Mouse (Mus musculus) limb, embryonic 13.5 days (tissue): ENCODE results near the gene Hdac9. TPM values are rescaled to one million over a fixed set of nuclear protein-coding genes. Genes with fewer than 3 reads are reported as not detected.
"Not testable (repeated sequence)": the region's sequence is repeated elsewhere in the genome, so short reads cannot be mapped to it uniquely, and the experiment has no call there.

Source experiments
- ATAC-seq: fragments of 200-750 bp; cut with Nextera tagmentation; 2 replicates; pipeline ENCODE4 v1.8.0; 2017; ENCODE audit warnings: low read depth, moderate number of reproducible peaks, moderate TSS enrichment; ENCODE audit not compliant: low FRiP score
- H3K27ac ChIP-seq: fragments of 300-500 bp; sonication (generic); 2 replicates; pipeline ENCODE4 v1.5.1; 2015; ENCODE audit warnings: inconsistent platforms, mild to moderate bottlenecking, moderate library complexity
- H3K27me3 ChIP-seq: fragments of 300-500 bp; sonication (generic); 2 replicates; pipeline ENCODE4 v1.6.1; 2015; ENCODE audit warnings: mild to moderate bottlenecking, inconsistent platforms
- H3K36me3 ChIP-seq: fragments of 300-500 bp; sonication (generic); 2 replicates; pipeline ENCODE4 v1.6.1; 2015; ENCODE audit warnings: inconsistent platforms, mild to moderate bottlenecking, moderate library complexity
- H3K4me1 ChIP-seq: fragments of 300-500 bp; sonication (generic); 2 replicates; pipeline ENCODE4 v1.6.1; 2015; ENCODE audit warnings: inconsistent platforms
- H3K4me2 ChIP-seq: fragments of 300-500 bp; sonication (generic); replicated peaks from 2 replicates; pipeline ENCODE4 v1.6.1; 2015; ENCODE audit warnings: inconsistent platforms, mild to moderate bottlenecking, moderate library complexity
- H3K4me3 ChIP-seq: fragments of 300-500 bp; sonication (generic); 2 replicates; pipeline ENCODE4 v1.5.1; 2015; ENCODE audit warnings: moderate library complexity, mild to moderate bottlenecking, inconsistent platforms
- H3K9ac ChIP-seq: fragments of 300-500 bp; sonication (generic); 2 replicates; pipeline ENCODE4 v1.6.1; 2015; ENCODE audit warnings: mild to moderate bottlenecking, inconsistent platforms
- H3K9me3 ChIP-seq: fragments of 300-500 bp; sonication (generic); 2 replicates; pipeline ENCODE4 v1.6.1; 2016; ENCODE audit warnings: inconsistent platforms
- WGBS: fragments of 180-500 bp; shearing (Covaris S2); methylation state at CpG from one replicate; pipeline ENCODE4 v1.1.7; 2015; 5-methylcytosine and 5-hydroxymethylcytosine counted together
- polyA plus RNA-seq: library from polyadenylated mRNA; unstranded; fragments of >200 nt; fragmentation: Nextera tagmentation; extraction: Ambion mirVana; gene quantifications from 2 replicates; pipeline ENCODE4 v1.2.1, GENCODE M21; 2015

The Hdac9 gene
- polyA plus RNA-seq, 1 experiment from 2014 or later, result 8.4 TPM

DNA sequence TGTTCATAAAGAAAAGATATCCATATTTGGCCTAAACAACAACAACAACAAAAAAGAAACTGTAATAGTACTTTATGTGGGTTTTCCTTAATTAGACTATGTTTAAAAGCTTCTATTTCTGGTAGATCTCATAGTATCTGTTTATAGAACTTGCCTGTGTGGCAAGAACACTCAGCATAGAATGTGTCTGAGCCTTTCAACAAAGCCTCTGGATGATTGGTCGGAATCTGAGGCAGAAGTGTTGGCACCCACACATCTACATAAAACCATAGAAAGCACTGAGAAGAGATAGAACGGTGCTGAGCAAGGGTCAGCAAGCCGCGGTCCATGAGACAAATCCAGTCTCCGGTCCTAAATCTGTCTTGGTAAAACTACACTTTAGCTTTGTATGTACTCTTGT is 464.3 kb downstream of the Hdac9 start:
- Histone ChIP-seq H3K4me1 (no peaks in the 10 kb centered on the region), H3K4me3 (no peak overlapping the region), H3K27me3 (no peaks in the 10 kb centered on the region), H3K4me2 (no peak overlapping the region), H3K36me3 (no peaks in the 10 kb centered on the region), H3K9ac (no peak overlapping the region), H3K9me3 (no peaks in the 10 kb centered on the region), H3K27ac (no peak overlapping the region)
- WGBS, result 85% methylated on average over 5 of the region's 5 CpGs
- no peak for ATAC-seq

DNA sequence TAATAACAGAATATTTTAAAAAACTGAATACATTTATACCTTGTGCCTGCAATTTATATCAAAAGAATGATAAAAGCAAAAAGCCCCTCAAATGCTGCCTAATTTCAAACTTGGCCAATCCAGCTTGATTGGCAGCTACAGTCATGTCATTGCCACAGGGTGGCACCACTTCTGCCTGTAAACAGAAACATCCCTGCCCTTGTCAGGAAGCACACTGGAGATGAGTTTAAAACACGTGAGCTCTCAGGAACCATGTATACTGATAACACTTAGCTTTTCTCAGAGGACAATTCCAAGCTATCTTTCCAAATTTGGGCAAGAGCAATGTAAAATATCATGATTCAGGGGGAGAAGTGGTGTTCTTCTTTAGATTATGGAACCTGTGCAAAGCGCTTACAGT is 465.7 kb downstream of the Hdac9 start:
- Histone ChIP-seq H3K27me3 (no peaks in the 10 kb centered on the region), H3K9ac (no peak overlapping the region), H3K36me3 (no peaks in the 10 kb centered on the region), H3K4me3 (no peak overlapping the region), H3K9me3 (no peaks in the 10 kb centered on the region), H3K27ac (no peak overlapping the region), H3K4me1 (no peaks in the 10 kb centered on the region), H3K4me2 (no peak overlapping the region)
- ATAC-seq, result no peak
- WGBS, result 59% methylated on average over 2 of the region's 2 CpGs

DNA sequence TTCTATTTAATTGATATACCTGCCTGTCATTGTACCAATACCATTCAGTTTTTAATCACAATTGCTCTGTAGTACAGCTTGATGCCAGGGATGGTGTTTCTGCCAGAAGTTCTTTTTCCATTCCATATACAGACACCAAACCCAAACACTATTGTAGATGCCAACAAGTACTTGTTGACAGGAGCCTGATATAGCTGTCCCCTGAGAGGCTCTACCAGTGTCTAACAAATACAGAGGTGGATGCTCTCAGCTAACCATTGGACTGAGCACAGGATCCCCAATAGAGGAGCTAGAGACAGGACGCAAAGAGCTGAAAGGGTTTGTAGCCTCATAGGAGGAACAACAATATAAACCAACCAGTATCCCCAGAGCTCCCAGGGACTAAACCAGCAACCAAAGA is 472.2 kb downstream of the Hdac9 start:
- H3K4me3 ChIP-seq, H3K9ac ChIP-seq, H3K9me3 ChIP-seq, H3K36me3 ChIP-seq, ATAC-seq, H3K4me1 ChIP-seq, H3K4me2 ChIP-seq, H3K27me3 ChIP-seq, H3K27ac ChIP-seq: not testable (repeated sequence)
- WGBS, result 93% methylated on average over 1 of the region's 1 CpGs

DNA sequence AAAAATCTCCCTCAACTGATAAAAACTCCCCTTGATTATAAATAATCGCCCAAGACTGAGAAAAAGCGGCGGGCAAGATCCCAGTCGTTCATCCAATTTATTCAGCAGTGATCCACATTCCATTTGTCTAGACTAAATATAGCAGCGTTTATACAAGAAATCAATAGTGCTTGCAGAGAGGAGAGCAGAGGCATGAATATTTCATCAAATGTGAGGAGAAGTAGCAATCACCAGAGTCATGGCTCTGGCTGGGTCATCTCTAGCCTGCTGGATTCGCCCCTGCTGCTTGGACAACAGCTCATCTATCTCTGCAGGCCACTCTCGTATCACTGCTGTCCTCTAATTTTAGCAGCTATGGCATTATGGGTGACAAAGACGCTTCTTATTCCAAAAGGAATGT is 476.0 kb downstream of the Hdac9 start:
- whole genome bisulfite sequencing, result 80% methylated on average over 8 of the region's 8 CpGs
- no peaks in the 10 kb centered on the region for H3K4me1 ChIP-seq

DNA sequence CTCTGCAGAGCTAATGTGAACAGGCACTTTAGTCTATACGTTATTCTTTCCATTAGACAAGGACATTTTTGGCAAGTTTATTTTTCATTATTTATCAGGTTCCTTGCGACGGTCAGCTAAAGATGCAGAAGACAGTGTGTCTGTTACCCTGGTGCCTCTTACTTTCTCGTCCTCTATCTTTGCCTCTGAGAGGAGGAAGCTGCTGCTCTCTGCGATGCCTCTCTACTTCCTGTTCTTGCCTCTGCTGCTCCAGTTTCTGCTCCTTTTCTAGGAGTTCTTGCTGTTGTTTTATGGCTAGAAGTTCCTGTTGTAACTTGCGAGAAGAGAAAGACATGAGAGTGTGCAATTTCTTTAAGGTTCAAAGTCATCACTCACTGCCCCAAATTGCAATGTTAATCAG is 484.0 kb downstream of the Hdac9 start:
- Histone ChIP-seq H3K4me3 (no peak overlapping the region), H3K27ac (no peak overlapping the region), H3K27me3 (no peaks in the 10 kb centered on the region), H3K9ac (no peak overlapping the region), H3K9me3 (no peaks in the 10 kb centered on the region), H3K4me2 (no peak overlapping the region), H3K36me3 (no peaks in the 10 kb centered on the region), H3K4me1 (0 out of 2 replicates have a peak, but pooled peaks cover 2% of the 10 kb centered on the region)
- ATAC-seq, result no peak
- 48% methylated on average over 6 of the region's 6 CpGs for WGBS

More for the DNA sequence above, 476.0 kb downstream of the Hdac9 start:
- ATAC-seq, result no peak
- no peak overlapping the region for H3K27ac ChIP-seq
- no peak overlapping the region for H3K9ac ChIP-seq
- H3K27me3 ChIP-seq, result no peaks in the 10 kb centered on the region
- H3K4me2 ChIP-seq, result no peak overlapping the region
- H3K4me3 ChIP-seq, result no peak overlapping the region
- no peaks in the 10 kb centered on the region for H3K36me3 ChIP-seq
- no peaks in the 10 kb centered on the region for H3K9me3 ChIP-seq

DNA sequence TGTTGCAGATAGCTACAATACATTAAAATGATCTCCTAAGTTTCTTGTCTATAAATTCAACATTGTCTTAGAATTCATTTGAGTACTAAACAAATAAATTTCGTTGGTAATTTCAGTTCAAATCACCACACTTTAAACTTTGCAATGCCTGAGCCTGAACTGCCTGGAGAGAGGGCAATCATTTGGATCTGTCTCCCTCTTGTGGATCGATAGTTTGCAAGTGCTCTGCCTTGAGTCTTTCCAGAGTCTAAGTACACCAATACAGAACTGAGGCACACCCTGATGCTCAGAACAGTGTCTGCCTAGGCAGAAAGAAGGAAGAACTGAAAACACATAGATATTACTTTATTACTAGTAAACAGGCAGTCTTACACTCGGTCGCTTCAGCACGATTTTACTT is 484.4 kb downstream of the Hdac9 start:
- Histone ChIP-seq H3K27me3 (no peaks in the 10 kb centered on the region), H3K4me3 (no peak overlapping the region), H3K9me3 (no peaks in the 10 kb centered on the region), H3K27ac (no peak overlapping the region), H3K36me3 (no peaks in the 10 kb centered on the region), H3K4me2 (no peak overlapping the region), H3K9ac (no peak overlapping the region), H3K4me1 (0 out of 2 replicates have a peak, but pooled peaks cover 2% of the 10 kb centered on the region)
- peak; percentile 64; the same call in 1 of the 2 replicates for ATAC-seq
- WGBS, result 37% methylated on average over 5 of the region's 5 CpGs

DNA sequence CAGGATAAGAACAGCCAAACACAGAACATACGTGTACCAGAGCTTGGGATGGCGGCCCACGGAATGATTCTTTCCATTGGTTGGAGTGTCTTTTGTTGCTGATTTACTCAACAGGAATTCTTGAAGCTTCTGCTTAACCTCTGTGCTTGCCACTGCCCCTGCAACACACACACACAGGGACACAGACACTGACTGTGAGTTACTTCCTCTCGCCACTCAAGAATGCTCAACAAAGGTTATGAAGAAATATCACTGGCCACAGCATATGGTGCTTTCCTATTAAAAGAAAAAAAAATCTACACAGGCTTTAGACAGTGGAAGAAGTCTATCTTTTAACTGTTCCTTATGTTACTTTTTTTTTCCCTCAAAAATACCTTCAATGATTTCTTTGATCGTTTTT is 485.1 kb downstream of the Hdac9 start:
- Histone ChIP-seq H3K27ac (no peak overlapping the region), H3K9ac (no peak overlapping the region), H3K27me3 (no peaks in the 10 kb centered on the region), H3K36me3 (no peaks in the 10 kb centered on the region), H3K9me3 (no peaks in the 10 kb centered on the region), H3K4me3 (no peak overlapping the region), H3K4me1 (0 out of 2 replicates have a peak, but pooled peaks cover 2% of the 10 kb centered on the region), H3K4me2 (no peak overlapping the region)
- 76% methylated on average over 5 of the region's 5 CpGs for WGBS
- ATAC-seq, result no peak

DNA sequence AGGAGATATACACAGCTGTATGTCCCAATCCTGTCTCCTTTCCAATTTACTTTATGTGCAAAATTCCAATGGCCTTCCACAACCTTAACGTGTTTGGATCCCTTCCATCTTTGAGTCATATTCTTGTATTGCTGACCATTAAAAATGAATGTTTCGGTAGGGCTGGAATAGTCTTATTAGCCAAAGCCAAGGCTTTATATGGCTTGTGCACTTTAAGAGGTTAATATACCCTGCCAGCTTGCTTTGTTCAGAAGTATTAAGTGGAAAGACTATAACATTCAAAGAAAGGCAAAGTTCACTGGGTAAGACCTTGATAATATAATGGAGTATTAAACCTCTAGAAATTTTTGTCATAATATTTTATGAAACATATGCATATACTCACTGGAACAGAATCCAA is 491.4 kb downstream of the Hdac9 start:
- peak; percentile 80 for ATAC-seq
- WGBS, result 40% methylated on average over 2 of the region's 2 CpGs
- H3K9ac ChIP-seq, result no peak overlapping the region
- H3K36me3 ChIP-seq, result no peaks in the 10 kb centered on the region
- H3K27me3 ChIP-seq, result no peaks in the 10 kb centered on the region
- H3K4me3 ChIP-seq, result no peak overlapping the region
- no peaks in the 10 kb centered on the region for H3K9me3 ChIP-seq
- no peak overlapping the region for H3K4me2 ChIP-seq
- H3K4me1 ChIP-seq, result no peaks in the 10 kb centered on the region
- no peak overlapping the region for H3K27ac ChIP-seq

DNA sequence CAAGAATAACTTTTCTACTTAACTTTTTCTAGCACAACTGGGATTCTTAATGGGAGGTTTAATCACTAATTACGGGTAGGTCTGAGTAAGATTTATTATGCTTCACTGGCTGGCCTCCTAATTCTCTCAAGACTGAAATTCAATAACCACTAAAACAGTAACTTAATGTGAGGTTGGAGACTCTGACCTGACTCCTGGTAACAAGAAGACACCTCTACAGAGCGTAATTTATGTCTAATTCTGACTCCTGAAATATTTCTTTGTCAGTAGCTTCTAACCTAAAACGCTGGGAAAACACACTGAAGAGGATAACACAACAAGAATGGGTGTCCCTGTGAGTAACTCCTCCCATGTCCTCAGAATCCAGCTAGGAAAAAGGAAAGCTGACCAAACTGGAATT is 508.8 kb downstream of the Hdac9 start:
- H3K9me3 ChIP-seq, result no peaks in the 10 kb centered on the region
- H3K36me3 ChIP-seq, result no peaks in the 10 kb centered on the region
- peaks cover 12% of the 10 kb centered on the region for H3K4me1 ChIP-seq
- H3K4me2 ChIP-seq, result no peak overlapping the region
- no peak overlapping the region for H3K4me3 ChIP-seq
- ATAC-seq, result no peak
- no peak overlapping the region for H3K27ac ChIP-seq
- H3K27me3 ChIP-seq, result peaks cover 12% of the 10 kb centered on the region; the same call in 1 of the 2 replicates
- WGBS, result 26% methylated on average over 3 of the region's 3 CpGs
- no peak overlapping the region for H3K9ac ChIP-seq

DNA sequence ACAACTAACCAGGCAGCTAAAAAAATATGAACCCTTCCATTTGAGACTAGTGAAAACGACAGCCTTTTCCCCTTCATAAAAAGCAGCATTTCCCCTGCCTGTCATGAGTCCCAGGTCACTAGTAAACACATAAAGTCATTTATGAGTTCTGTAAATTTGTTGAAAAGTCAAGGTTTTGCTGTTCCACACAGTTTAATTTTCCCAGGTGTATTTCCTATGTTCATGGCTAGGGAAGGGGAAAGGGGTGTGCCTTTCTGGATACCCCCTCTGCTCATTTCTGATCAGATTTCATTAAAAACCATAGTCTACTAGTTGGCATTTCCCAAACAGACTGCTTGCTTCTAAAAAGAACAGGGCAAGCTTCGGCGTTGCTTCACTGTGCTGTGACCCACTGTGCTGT is 509.8 kb downstream of the Hdac9 start:
- ATAC-seq, result peak; percentile 57; the same call in 1 of the 2 replicates
- Histone ChIP-seq H3K9ac (no peak overlapping the region), H3K4me2 (peak overlapping the region; percentile 23; the same call in 1 of the 2 replicates), H3K4me1 (peaks cover 12% of the 10 kb centered on the region), H3K27me3 (peaks cover 12% of the 10 kb centered on the region; the same call in 1 of the 2 replicates), H3K4me3 (no peak overlapping the region), H3K9me3 (no peaks in the 10 kb centered on the region), H3K36me3 (no peaks in the 10 kb centered on the region), H3K27ac (no peak overlapping the region)
- 19% methylated on average over 3 of the region's 3 CpGs for WGBS

DNA sequence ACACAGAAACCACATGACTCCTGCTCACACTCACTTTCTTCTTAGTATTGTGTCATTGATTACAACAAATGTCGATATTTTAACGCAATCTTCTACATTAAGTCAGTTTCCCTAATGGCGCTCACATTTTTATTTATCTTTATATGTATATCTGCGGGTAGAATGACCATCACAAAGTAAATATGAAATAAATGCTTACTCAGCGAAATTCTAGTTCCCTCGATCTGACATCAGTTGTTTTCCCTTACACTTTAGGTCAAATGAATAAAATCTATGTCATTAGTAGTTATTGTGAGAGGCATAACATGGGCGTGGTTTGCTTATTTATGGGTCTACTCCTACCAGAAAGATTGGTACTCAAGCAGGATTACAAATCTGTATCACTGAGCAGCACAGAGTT is 514.8 kb downstream of the Hdac9 start:
- no peak overlapping the region for H3K9ac ChIP-seq
- 91% methylated on average over 7 of the region's 7 CpGs for WGBS
- peaks cover 7% of the 10 kb centered on the region; the same call in 1 of the 2 replicates for H3K27me3 ChIP-seq
- H3K4me2 ChIP-seq, result no peak overlapping the region
- ATAC-seq, result no peak
- H3K4me3 ChIP-seq, result no peak overlapping the region
- H3K4me1 ChIP-seq, result peaks cover 6% of the 10 kb centered on the region
- H3K27ac ChIP-seq, result no peak overlapping the region
- H3K36me3 ChIP-seq, result no peaks in the 10 kb centered on the region; the same call in 1 of the 2 replicates
- no peaks in the 10 kb centered on the region for H3K9me3 ChIP-seq

DNA sequence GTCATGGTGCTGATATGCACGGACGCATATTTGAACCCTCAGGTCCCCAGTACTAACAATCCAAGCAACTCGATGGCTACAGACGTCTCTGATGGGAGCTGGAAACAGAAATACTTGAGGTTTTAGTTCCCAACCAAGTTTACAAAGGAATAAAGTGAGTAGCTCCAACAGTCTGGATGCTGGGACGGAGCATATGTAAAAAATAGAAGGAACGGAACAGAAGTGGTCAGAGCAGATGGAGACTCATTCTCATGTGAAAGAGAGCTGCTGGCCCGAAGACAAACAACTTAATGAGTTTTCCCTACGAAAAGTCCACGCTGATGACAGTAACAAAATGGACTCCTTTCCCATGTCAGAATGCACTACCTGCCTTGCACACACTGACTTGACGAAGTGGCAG is 518.3 kb downstream of the Hdac9 start:
- Histone ChIP-seq H3K4me1 (no peaks in the 10 kb centered on the region), H3K27me3 (peaks cover 10% of the 10 kb centered on the region), H3K36me3 (no peaks in the 10 kb centered on the region; the same call in 1 of the 2 replicates), H3K27ac (no peak overlapping the region), H3K9me3 (no peaks in the 10 kb centered on the region), H3K9ac (no peak overlapping the region), H3K4me3 (no peak overlapping the region), H3K4me2 (no peak overlapping the region)
- 85% methylated on average over 10 of the region's 10 CpGs for WGBS
- no peak for ATAC-seq

DNA sequence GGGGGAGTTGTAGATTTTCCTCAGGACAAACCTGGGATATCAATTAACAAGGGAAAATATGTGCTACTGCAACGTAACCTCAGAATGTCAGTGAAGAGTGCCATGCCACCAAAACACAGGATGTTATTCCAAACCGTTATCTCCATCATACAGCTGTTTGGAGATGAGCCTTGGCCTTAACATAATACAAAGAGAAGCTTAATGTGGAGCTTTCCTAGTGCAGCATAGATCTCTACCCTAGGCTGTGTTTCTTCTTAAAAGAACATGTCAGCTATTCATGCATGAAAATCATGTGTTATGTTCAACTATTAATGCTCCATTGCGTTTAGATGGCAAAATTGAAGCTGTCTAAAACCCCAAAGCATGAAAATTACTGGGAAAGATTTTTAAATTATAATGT is 522.6 kb downstream of the Hdac9 start:
- H3K4me2 ChIP-seq, result no peak overlapping the region
- H3K27ac ChIP-seq, result no peak overlapping the region
- no peaks in the 10 kb centered on the region for H3K4me1 ChIP-seq
- no peak overlapping the region for H3K9ac ChIP-seq
- no peaks in the 10 kb centered on the region for H3K9me3 ChIP-seq
- WGBS, result 76% methylated on average over 3 of the region's 3 CpGs
- H3K36me3 ChIP-seq, result no peaks in the 10 kb centered on the region; the same call in 1 of the 2 replicates
- H3K27me3 ChIP-seq, result peaks cover 6% of the 10 kb centered on the region; the same call in 1 of the 2 replicates
- no peak for ATAC-seq
- no peak overlapping the region for H3K4me3 ChIP-seq
